Mouse (Mus musculus) myocyte (in vitro differentiated cells): ENCODE data around the gene Ranbp17.

Source experiments
- MYOD1 ChIP-seq, 3 experiments: IDR thresholded peaks; one replicate each; pipeline ENCODE4 v1.6.1; 2011; ENCODE audit warnings: control low read depth in 2 of 3, low read depth in 2 of 3, mild to moderate bottlenecking in 2 of 3, moderate library complexity in 1 of 3; ENCODE audit not compliant: insufficient read length in 2 of 3, control insufficient read depth in 1 of 3
- POLR2A ChIP-seq: IDR thresholded peaks from one replicate; pipeline ENCODE4 v1.6.1; 2011; ENCODE audit warnings: low read depth, mild to moderate bottlenecking, control low read depth, moderate library complexity; ENCODE audit not compliant: insufficient read length
- USF1 ChIP-seq: IDR thresholded peaks from one replicate; pipeline ENCODE4 v1.6.1; 2011; ENCODE audit warnings: low read depth, mild to moderate bottlenecking, control low read depth, moderate library complexity

DNA sequence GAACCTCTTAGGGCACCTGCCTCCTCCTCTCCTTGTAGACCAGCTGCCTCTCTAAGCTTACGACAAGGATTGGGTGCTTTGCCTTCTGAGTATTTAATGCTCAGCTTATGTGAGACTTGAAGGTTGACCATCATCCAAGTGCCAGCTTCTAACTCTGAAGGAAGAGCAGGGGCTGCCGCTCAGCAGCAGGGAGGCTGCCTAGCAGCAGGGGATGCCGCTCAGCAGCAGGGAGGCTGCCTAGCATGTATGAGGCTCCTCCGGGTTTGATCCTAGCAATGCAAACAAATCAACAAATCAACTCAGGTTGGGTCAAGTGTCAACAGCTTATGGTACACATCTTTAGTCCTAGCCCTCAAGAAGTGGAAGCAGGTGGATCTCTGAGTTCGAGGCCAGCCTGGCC, 281.5 kb downstream of the Ranbp17 start:
- TF ChIP-seq POLR2A (no peak), MYOD1 (IDR thresholded peaks at IDR 0.05; ENCODE audit: control insufficient read depth in 1 of 3, insufficient read length in 2 of 3, low read depth in 2 of 3) (no peak), USF1 (no peak)
